Mouse (Mus musculus) hindbrain, postnatal 0 days (tissue): Measurements from ENCODE around the gene Cldn18. TPM values are rescaled to one million over a fixed set of nuclear protein-coding genes. Genes with fewer than 3 reads are reported as not detected.

Experiments used
- ATAC-seq: fragments of 200-750 bp; cut with Nextera tagmentation; 2 replicates; pipeline ENCODE4 v1.8.0; 2017; ENCODE audit warnings: mild to moderate bottlenecking, moderate TSS enrichment, moderate library complexity
- DNase-seq: peaks from one replicate; pipeline ENCODE4 v3.0.0-alpha.2; 2015; ENCODE audit warnings: low spot score
- H3K27ac ChIP-seq: fragments of 300-500 bp; sonication (generic); 2 replicates; pipeline ENCODE4 v1.5.1; 2014; ENCODE audit warnings: mild to moderate bottlenecking
- H3K27me3 ChIP-seq: fragments of 300-500 bp; sonication (generic); 2 replicates; pipeline ENCODE4 v1.6.1; 2014; ENCODE audit warnings: low read length, mixed read lengths; ENCODE audit not compliant: insufficient read depth
- H3K36me3 ChIP-seq: fragments of 300-500 bp; sonication (generic); 2 replicates; pipeline ENCODE4 v1.6.1; 2014; ENCODE audit warnings: low read length, mixed read lengths; ENCODE audit not compliant: insufficient read depth
- H3K4me1 ChIP-seq: fragments of 300-500 bp; sonication (generic); 2 replicates; pipeline ENCODE4 v1.6.1; 2014; ENCODE audit warnings: antibody characterized with exemption, low read length, mixed read lengths; ENCODE audit not compliant: insufficient read depth
- H3K4me2 ChIP-seq: fragments of 300-500 bp; sonication (generic); 2 replicates; pipeline ENCODE4 v1.6.1; 2014; ENCODE audit warnings: low read depth, mild to moderate bottlenecking, low read length, moderate library complexity, mixed read lengths
- H3K4me3 ChIP-seq: fragments of 300-500 bp; sonication (generic); 2 replicates; pipeline ENCODE4 v1.5.1; 2014; ENCODE audit warnings: low read length
- H3K9ac ChIP-seq: fragments of 300-500 bp; sonication (generic); replicated peaks from 2 replicates; pipeline ENCODE4 v1.6.1; 2014; ENCODE audit warnings: mild to moderate bottlenecking, low read length, moderate library complexity, mixed read lengths
- H3K9me3 ChIP-seq: fragments of 300-500 bp; sonication (generic); 2 replicates; pipeline ENCODE4 v1.6.1; 2016; ENCODE audit warnings: low read length, mixed read lengths
- CTCF ChIP-seq: IDR thresholded peaks from 2 replicates; pipeline ENCODE4 v1.5.1; 2016; ENCODE audit warnings: antibody characterized with exemption, control low read depth, low read depth
- WGBS: fragments of 180-500 bp; shearing (Covaris S2); extraction: QIAGEN DNeasy Blood & Tissue Kit; methylation state at CpG from one replicate; pipeline ENCODE4 v1.1.7; 2014; 5-methylcytosine and 5-hydroxymethylcytosine counted together
- polyA plus RNA-seq: library from polyadenylated mRNA; unstranded; fragments of >200 nt; fragmentation: Nextera tagmentation; extraction: Ambion mirVana; gene quantifications from 2 replicates; pipeline ENCODE4 v1.2.1, GENCODE M21; 2015
- total RNA-seq: library from RNA; depleted of rRNA; stranded (reverse); fragments of >200 nt; gene quantifications from 2 replicates; pipeline ENCODE4 v1.2.3, GENCODE M21; 2014

Cldn18 gene
- total and polyA plus RNA-seq, 2 experiments from 2014 or later = not detected

DNA sequence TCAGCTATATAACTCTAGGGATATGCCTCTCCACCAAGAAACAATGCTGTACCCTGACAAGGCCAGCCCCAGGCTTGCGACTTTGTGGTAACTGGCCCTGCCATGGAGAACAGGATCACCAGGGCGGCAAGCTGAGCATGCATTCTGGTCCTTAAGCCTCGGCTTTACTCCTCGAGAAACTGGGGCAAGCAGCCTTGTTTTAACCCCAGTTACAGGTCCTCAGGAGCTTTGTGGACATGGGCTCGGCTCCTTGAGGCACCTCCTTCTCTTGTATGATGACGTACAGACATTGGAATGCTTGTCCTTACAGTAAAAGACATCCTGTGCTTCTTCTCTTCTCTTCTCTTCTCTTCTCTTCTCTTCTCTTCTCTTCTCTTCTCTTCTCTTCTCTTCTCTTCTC lies 13.4 kb downstream of the Cldn18 start:
- WGBS = 84% methylated on average over 6 of the region's 6 CpGs
- DNase-seq = no peak
- TF ChIP-seq CTCF = no peak

GRCm38 (mm10) chr9:99702215-99702614 lies 14.9 kb downstream of the Cldn18 start:
- Histone ChIP-seq H3K9ac (no peak overlapping the region), H3K4me2 (no peak overlapping the region), H3K27me3 (no peaks in the 10 kb centered on the region), H3K4me1 (no peaks in the 10 kb centered on the region), H3K9me3 (no peaks in the 10 kb centered on the region), H3K4me3 (no peak overlapping the region), H3K36me3 (no peaks in the 10 kb centered on the region), H3K27ac (no peak overlapping the region)
- no peak for TF ChIP-seq CTCF
- ATAC-seq (no peak), DNase-seq (no peak)
- 91% methylated on average over 6 of the region's 6 CpGs for WGBS

More for the DNA sequence above, 13.4 kb downstream of the Cldn18 start:
- H3K9ac ChIP-seq = no peak overlapping the region
- H3K27ac ChIP-seq = no peak overlapping the region
- no peaks in the 10 kb centered on the region for H3K4me1 ChIP-seq
- no peaks in the 10 kb centered on the region for H3K36me3 ChIP-seq
- H3K4me2 ChIP-seq = no peak overlapping the region
- no peak overlapping the region for H3K4me3 ChIP-seq
- ATAC-seq = no peak
- no peaks in the 10 kb centered on the region for H3K27me3 ChIP-seq
- no peaks in the 10 kb centered on the region for H3K9me3 ChIP-seq

- no peak for ATAC-seq
- DNase-seq = no peak
- WGBS = 84% methylated on average over 2 of the region's 2 CpGs
Measured at GRCm38 (mm10) chr9:99701187-99701586, 15.9 kb downstream of the Cldn18 start.

GRCm38 (mm10) chr9:99699752-99700389 lies 17.2 kb downstream of the Cldn18 start:
- TF ChIP-seq CTCF = no peak
- no peak overlapping the region for H3K4me2 ChIP-seq
- H3K36me3 ChIP-seq = no peaks in the 10 kb centered on the region
- H3K4me3 ChIP-seq = no peak overlapping the region
- WGBS = 87% methylated on average over 2 of the region's 2 CpGs
- no peaks in the 10 kb centered on the region for H3K27me3 ChIP-seq
- H3K27ac ChIP-seq = no peak overlapping the region
- no peaks in the 10 kb centered on the region for H3K4me1 ChIP-seq
- H3K9ac ChIP-seq = no peak overlapping the region
- ATAC-seq (no peak), DNase-seq (no peak)
- H3K9me3 ChIP-seq = no peaks in the 10 kb centered on the region

More at GRCm38 (mm10) chr9:99701187-99701586, 15.9 kb downstream of the Cldn18 start:
- Histone ChIP-seq H3K27me3 (no peaks in the 10 kb centered on the region), H3K9me3 (no peaks in the 10 kb centered on the region), H3K4me2 (no peak overlapping the region), H3K36me3 (no peaks in the 10 kb centered on the region), H3K4me1 (no peaks in the 10 kb centered on the region), H3K4me3 (no peak overlapping the region), H3K27ac (no peak overlapping the region), H3K9ac (no peak overlapping the region)
- no peak for TF ChIP-seq CTCF

DNA sequence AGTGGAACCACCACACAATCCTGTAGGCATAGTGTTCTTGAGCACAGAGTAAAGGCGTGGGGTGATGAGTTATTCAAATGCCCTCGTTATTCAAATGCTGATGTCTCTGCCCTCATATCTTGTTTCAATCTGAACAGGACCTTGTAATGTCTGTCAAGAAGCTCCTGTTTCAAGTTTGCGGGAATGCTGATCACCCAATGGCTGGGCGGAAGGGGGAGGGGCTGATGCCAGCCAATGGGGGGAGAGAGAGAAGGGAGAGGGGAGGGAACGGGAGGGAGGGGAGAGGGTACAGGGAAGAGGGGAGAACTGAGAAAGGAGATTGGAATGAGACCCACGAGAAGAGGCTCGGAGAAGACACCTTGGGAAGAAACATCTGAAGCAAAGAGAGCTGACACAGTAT lies 22.1 kb downstream of the Cldn18 start:
- H3K4me3 ChIP-seq = no peak overlapping the region
- no peaks in the 10 kb centered on the region for H3K4me1 ChIP-seq
- H3K36me3 ChIP-seq = no peaks in the 10 kb centered on the region
- 69% methylated on average over 7 of the region's 7 CpGs for WGBS
- H3K27ac ChIP-seq = no peak overlapping the region
- no peak for TF ChIP-seq CTCF
- ATAC-seq (no peak), DNase-seq (no peak)
- H3K9ac ChIP-seq = no peak overlapping the region
- no peaks in the 10 kb centered on the region for H3K27me3 ChIP-seq
- no peak overlapping the region for H3K4me2 ChIP-seq
- H3K9me3 ChIP-seq = no peaks in the 10 kb centered on the region

- 79% methylated on average over 7 of the region's 7 CpGs for WGBS
- ATAC-seq (no peak), DNase-seq (no peak)
- H3K27me3 ChIP-seq = no peaks in the 10 kb centered on the region
- peaks cover 5% of the 10 kb centered on the region; the same call in 1 of the 2 replicates for H3K4me1 ChIP-seq
- no peaks in the 10 kb centered on the region for H3K36me3 ChIP-seq
- no peak for TF ChIP-seq CTCF
- no peaks in the 10 kb centered on the region for H3K9me3 ChIP-seq
- no peak overlapping the region for H3K27ac ChIP-seq
- no peak overlapping the region for H3K4me2 ChIP-seq
- H3K4me3 ChIP-seq = no peak overlapping the region
- H3K9ac ChIP-seq = no peak overlapping the region
Measured at GRCm38 (mm10) chr9:99690386-99690785, 26.7 kb downstream of the Cldn18 start.

DNA sequence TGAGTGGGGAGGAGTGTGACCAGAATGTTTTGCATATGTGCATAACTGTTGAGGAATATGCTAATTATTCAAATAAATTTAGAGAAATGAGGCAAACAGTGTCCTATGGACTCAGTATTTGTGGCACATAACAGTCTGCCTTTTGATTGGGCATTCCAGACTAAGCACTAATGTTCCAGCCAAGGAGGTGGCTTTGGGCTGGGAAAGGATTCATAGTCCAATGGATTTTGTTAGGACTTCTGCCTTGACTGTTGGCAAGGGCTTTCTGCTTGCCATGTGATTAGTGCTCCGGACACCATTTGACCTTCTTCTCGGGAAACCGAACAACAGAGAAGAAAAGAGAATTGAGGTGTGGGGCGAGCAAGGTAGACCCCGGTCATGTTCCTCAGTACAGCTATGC lies 27.3 kb downstream of the Cldn18 start:
- no peak overlapping the region for H3K9ac ChIP-seq
- TF ChIP-seq CTCF = no peak
- H3K27me3 ChIP-seq = no peaks in the 10 kb centered on the region
- 88% methylated on average over 5 of the region's 5 CpGs for WGBS
- no peak overlapping the region for H3K4me3 ChIP-seq
- no peaks in the 10 kb centered on the region for H3K36me3 ChIP-seq
- H3K9me3 ChIP-seq = no peaks in the 10 kb centered on the region
- H3K4me1 ChIP-seq = peaks cover 9% of the 10 kb centered on the region; the same call in 1 of the 2 replicates
- no peak overlapping the region for H3K4me2 ChIP-seq
- ATAC-seq = no peak
- H3K27ac ChIP-seq = no peak overlapping the region
- DNase-seq = no peak
